Mouse (Mus musculus) erythroblast, adult 5-6 weeks (primary cell): Measurements from ENCODE around the gene Gkn1. TPM values are rescaled to one million over a fixed set of nuclear protein-coding genes. Genes with fewer than 3 reads are reported as not detected.

Experiments used
- ATAC-seq: replicated peaks from 2 replicates; pipeline ENCODE4 v1.8.0; 2016; ENCODE audit warnings: moderate number of reproducible peaks, mild to moderate bottlenecking, moderate TSS enrichment, inconsistent platforms; ENCODE audit not compliant: poor library complexity, low FRiP score, severe bottlenecking
- total RNA-seq, 2 experiments: library from RNA; stranded (forward) in 1 of 2; stranded (reverse) in 1 of 2; fragments of 150-400 nt in 1 of 2; fragments of 200-764, 138-1000 nt in 1 of 2; gene quantifications; 2 replicates each; pipeline versions ENCODE4 v1.2.3 to v1.2.4; 2015 to 2017; ENCODE audit warnings: low replicate concordance in 2 of 2

Gene Gkn1
- total RNA-seq, 2 experiments from 2014 or later: not detected

GRCm38 (mm10) chr6:87328265-87329173 is 22.2 kb downstream of the Gkn1 start:
- ATAC-seq: no peak

GRCm38 (mm10) chr6:87326932-87327331 is 23.8 kb downstream of the Gkn1 start:
- ATAC-seq: no peak

GRCm38 (mm10) chr6:87323381-87323780 is 27.4 kb downstream of the Gkn1 start:
- ATAC-seq: no peak

DNA sequence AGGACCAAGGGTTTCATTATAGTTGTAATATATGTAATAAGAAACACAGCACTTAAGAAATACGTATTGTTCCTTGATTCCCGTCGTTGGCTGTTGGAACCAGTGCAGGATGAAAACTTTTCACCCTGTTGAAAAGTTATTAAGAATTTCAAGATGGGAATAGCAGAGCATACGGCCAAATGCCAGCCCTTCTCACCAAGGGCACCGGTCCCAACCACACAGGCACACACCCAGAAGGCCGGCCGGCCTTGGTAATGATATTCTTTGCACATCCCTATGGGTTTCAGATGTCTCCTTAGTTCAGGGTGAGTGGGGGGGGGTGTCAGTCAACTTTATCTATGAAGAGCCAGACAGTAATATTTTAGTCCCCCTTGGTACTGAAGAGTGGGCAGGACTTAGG is 32.1 kb downstream of the Gkn1 start:
- no peak for ATAC-seq

- no peak for ATAC-seq
These were observed 33.8 kb downstream of the Gkn1 start for GRCm38 (mm10) chr6:87316966-87317365.

GRCm38 (mm10) chr6:87312761-87313160 is 38.0 kb downstream of the Gkn1 start:
- no peak for ATAC-seq

DNA sequence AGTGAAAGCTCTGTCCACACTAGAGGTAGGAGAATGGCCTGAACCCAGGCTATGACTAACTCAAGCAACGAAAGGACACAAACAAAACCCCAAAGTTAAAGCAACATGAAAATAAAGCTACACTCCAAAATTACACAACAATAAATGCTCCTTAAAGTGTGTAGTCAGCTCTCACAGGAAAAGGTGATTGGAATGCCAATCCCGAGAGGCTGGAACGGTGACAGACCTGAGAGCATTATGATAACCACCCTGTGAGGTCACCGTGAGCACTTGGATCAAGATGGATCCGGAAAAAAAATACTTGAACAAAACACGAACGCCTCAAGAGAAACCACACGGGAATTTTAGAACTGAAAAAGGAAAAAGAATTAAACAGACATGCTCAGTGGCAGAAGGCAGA is 46.3 kb downstream of the Gkn1 start:
- no peak for ATAC-seq

DNA sequence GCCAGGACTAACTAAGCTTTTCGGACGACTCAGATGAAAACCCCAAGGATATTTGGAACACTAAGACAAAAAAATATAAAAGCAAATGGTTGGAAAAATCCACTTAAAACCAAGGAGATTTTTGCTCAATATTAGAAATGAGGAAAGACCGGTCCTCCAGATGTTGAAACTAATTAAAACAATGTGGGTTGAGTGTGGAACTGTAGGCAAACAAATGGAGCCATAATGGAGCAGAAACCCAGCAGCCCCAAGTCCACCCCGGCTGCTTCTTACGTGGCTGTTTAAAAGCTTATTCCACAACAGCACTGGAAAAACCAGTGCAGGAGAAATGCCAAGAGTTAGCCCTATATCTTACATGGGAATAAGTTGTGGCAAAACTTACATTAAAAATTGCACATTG is 48.0 kb downstream of the Gkn1 start:
- no peak for ATAC-seq

DNA sequence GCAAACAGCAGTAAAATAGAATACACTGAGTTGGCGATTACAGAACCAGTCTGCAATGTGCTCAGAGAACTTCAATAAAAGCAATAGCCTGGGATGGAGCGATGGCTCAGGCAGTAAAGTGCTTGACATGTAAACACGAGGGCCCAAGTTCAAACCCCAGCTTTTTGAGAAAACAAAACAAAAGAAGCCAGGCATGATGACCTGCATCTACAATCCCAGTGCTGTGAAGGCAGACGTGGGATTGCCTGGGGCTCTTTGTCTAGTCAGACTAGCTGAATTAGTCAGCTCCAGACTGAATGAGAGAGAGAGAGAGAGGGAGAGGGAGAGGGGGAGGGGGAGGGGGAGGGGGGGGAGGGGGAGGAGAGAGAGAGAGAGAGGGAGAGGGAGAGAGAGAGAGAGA is 48.8 kb downstream of the Gkn1 start:
- ATAC-seq: no peak

Other genes starting within 250 kb of the Gkn1 start
- not detected in 2 replicates for gene D6Ertd527e, start 246.2 kb downstream of the Gkn1 start, total RNA-seq (2015; ENCODE audit: low replicate concordance)
- not detected in 2 replicates for gene D6Ertd527e, start 246.2 kb downstream of the Gkn1 start, total RNA-seq (2017; ENCODE audit: low replicate concordance)
- not detected in 2 replicates for gene Antxr1, start 15.1 kb downstream of the Gkn1 start, total RNA-seq (2015; ENCODE audit: low replicate concordance)
- not detected in 2 replicates for gene Antxr1, start 15.1 kb downstream of the Gkn1 start, total RNA-seq (2017; ENCODE audit: low replicate concordance)
- gene Gkn2, start 22.4 kb upstream of the Gkn1 start, total RNA-seq (2015; ENCODE audit: low replicate concordance): not detected in 2 replicates
- not detected in 2 replicates for gene Gkn2, start 22.4 kb upstream of the Gkn1 start, total RNA-seq (2017; ENCODE audit: low replicate concordance)
- gene Gkn3, start 38.0 kb upstream of the Gkn1 start, total RNA-seq (2015; ENCODE audit: low replicate concordance): not detected in 2 replicates
- gene Gkn3, start 38.0 kb upstream of the Gkn1 start, total RNA-seq (2017; ENCODE audit: low replicate concordance): not detected in 2 replicates
- gene Bmp10, start 78.1 kb upstream of the Gkn1 start, total RNA-seq (2015; ENCODE audit: low replicate concordance): not detected in 2 replicates
- not detected in 2 replicates for gene Bmp10, start 78.1 kb upstream of the Gkn1 start, total RNA-seq (2017; ENCODE audit: low replicate concordance)
- 9.2 and 14.2 TPM in 2 replicates for gene Arhgap25, start 182.3 kb upstream of the Gkn1 start, total RNA-seq (2015; ENCODE audit: low replicate concordance)
- 8.2 and 19.2 TPM in 2 replicates for gene Arhgap25, start 182.3 kb upstream of the Gkn1 start, total RNA-seq (2017; ENCODE audit: low replicate concordance)
- gene Prokr1, start 239.8 kb upstream of the Gkn1 start, total RNA-seq (2015; ENCODE audit: low replicate concordance): 55.4 and 68.8 TPM in 2 replicates
- gene Prokr1, start 239.8 kb upstream of the Gkn1 start, total RNA-seq (2017; ENCODE audit: low replicate concordance): 54.9 and 57.6 TPM in 2 replicates